Mouse (Mus musculus) liver, postnatal 0 days (tissue): ENCODE measurements around the gene Tbc1d20. TPM values are rescaled to one million over a fixed set of nuclear protein-coding genes. Genes with fewer than 3 reads are reported as not detected.
"Not testable (repeated sequence)": the region's sequence is repeated elsewhere in the genome, so short reads cannot be mapped to it uniquely, and the experiment has no call there.

Source experiments
- ATAC-seq: fragments of 200-750 bp; cut with Nextera tagmentation; 2 replicates; pipeline ENCODE4 v1.8.0; 2017; ENCODE audit warnings: mild to moderate bottlenecking, moderate library complexity
- DNase-seq: peaks from one replicate; pipeline ENCODE4 v3.0.0-alpha.2; 2016
- H3K27ac ChIP-seq: fragments of 300-500 bp; sonication (generic); 2 replicates; pipeline ENCODE4 v1.5.1; 2014; ENCODE audit warnings: antibody characterized with exemption, moderate library complexity, mild to moderate bottlenecking, low read depth
- H3K27me3 ChIP-seq: fragments of 300-500 bp; sonication (generic); 2 replicates; pipeline ENCODE4 v1.6.1; 2014; ENCODE audit warnings: low read length, control low read depth, mixed read lengths; ENCODE audit not compliant: insufficient read depth
- H3K36me3 ChIP-seq: fragments of 300-500 bp; sonication (generic); replicated peaks from 2 replicates; pipeline ENCODE4 v1.6.1; 2014; ENCODE audit warnings: mild to moderate bottlenecking, control low read depth, low read length, moderate library complexity, mixed read lengths; ENCODE audit not compliant: insufficient read depth
- H3K4me1 ChIP-seq: fragments of 300-500 bp; sonication (generic); 2 replicates; pipeline ENCODE4 v1.6.1; 2014; ENCODE audit warnings: antibody characterized with exemption, mild to moderate bottlenecking, control low read depth; ENCODE audit not compliant: insufficient read depth
- H3K4me2 ChIP-seq: fragments of 300-500 bp; sonication (generic); 2 replicates; pipeline ENCODE4 v1.6.1; 2014; ENCODE audit warnings: low read depth, mild to moderate bottlenecking, low read length, moderate library complexity, mixed read lengths
- H3K4me3 ChIP-seq: fragments of 300-500 bp; sonication (generic); 2 replicates; pipeline ENCODE4 v1.5.1; 2014; ENCODE audit warnings: low read depth, low read length
- H3K9ac ChIP-seq: fragments of 300-500 bp; sonication (generic); replicated peaks from 2 replicates; pipeline ENCODE4 v1.6.1; 2014; ENCODE audit warnings: mild to moderate bottlenecking, moderate library complexity
- H3K9me3 ChIP-seq: fragments of 300-500 bp; sonication (generic); 2 replicates; pipeline ENCODE4 v1.6.1; 2016; ENCODE audit warnings: mild to moderate bottlenecking, control low read depth, low read length, mixed read lengths
- CTCF ChIP-seq: sonication (generic); IDR thresholded peaks from 2 replicates; pipeline ENCODE4 v1.5.1; 2016; ENCODE audit warnings: antibody characterized with exemption, low read depth
- EP300 ChIP-seq: IDR thresholded peaks from 2 replicates; pipeline ENCODE4 v1.6.1; 2016; ENCODE audit warnings: antibody characterized with exemption, low read depth, mild to moderate bottlenecking
- WGBS: fragments of 180-500 bp; shearing (Covaris S2); extraction: QIAGEN DNeasy Blood & Tissue Kit; methylation state at CpG from one replicate; pipeline ENCODE4 v1.1.7; 2014; ENCODE audit not compliant: insufficient replicate concordance; 5-methylcytosine and 5-hydroxymethylcytosine counted together
- polyA plus RNA-seq: library from polyadenylated mRNA; unstranded; fragments of >200 nt; fragmentation: Nextera tagmentation; extraction: Ambion mirVana; gene quantifications from 2 replicates; pipeline ENCODE4 v1.2.1, GENCODE M21; 2015

The Tbc1d20 gene
- polyA plus RNA-seq, 1 experiment from 2014 or later, result 7.8 TPM

GRCm38 (mm10) chr2:152358977-152359376 lies 65.3 kb downstream of the Tbc1d20 start:
- not testable (repeated sequence) for ATAC-seq
- 81% methylated on average over 5 of the region's 5 CpGs for WGBS

DNA sequence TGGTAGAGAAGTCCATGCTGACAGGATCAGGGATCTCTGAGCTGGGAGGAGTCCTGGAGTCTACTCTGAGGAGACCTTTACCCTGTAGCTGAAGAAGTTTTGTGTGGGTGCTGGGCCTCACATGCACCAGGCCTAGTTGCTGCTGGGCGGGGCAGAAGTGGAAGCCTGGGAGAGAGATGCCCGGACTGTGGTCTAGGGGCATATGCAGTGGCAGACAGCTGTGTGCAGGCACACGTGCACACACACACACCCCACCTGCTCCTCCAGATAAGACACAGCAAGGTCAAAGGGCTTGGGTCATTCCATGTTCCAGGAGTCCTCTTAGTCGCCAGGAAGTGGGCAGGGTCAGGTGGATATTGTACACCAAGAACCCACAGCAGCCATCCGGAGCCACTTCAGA lies 66.0 kb downstream of the Tbc1d20 start:
- H3K9ac ChIP-seq, result no peak overlapping the region; the same call in 1 of the 2 replicates
- no peak overlapping the region for H3K4me2 ChIP-seq
- H3K27me3 ChIP-seq, result no peaks in the 10 kb centered on the region
- no peaks in the 10 kb centered on the region for H3K36me3 ChIP-seq
- no peak for DNase-seq
- peak overlapping the region; percentile 72 for H3K27ac ChIP-seq
- H3K9me3 ChIP-seq, result no peaks in the 10 kb centered on the region
- H3K4me3 ChIP-seq, result no peak overlapping the region
- WGBS, result 46% methylated on average over 5 of the region's 5 CpGs
- peak; percentile 2; the same call in 1 of the 2 replicates for ATAC-seq
- TF ChIP-seq CTCF, result no peak
- no peak for TF ChIP-seq EP300
- H3K4me1 ChIP-seq, result peaks cover 12% of the 10 kb centered on the region

More at GRCm38 (mm10) chr2:152358977-152359376, 65.3 kb downstream of the Tbc1d20 start:
- DNase-seq, H3K4me3 ChIP-seq, H3K9me3 ChIP-seq, H3K9ac ChIP-seq, H3K36me3 ChIP-seq, H3K27ac ChIP-seq, H3K27me3 ChIP-seq, H3K4me2 ChIP-seq: not testable (repeated sequence)
- TF ChIP-seq CTCF, result peak; percentile 57
- peaks cover 12% of the 10 kb centered on the region for H3K4me1 ChIP-seq

DNA sequence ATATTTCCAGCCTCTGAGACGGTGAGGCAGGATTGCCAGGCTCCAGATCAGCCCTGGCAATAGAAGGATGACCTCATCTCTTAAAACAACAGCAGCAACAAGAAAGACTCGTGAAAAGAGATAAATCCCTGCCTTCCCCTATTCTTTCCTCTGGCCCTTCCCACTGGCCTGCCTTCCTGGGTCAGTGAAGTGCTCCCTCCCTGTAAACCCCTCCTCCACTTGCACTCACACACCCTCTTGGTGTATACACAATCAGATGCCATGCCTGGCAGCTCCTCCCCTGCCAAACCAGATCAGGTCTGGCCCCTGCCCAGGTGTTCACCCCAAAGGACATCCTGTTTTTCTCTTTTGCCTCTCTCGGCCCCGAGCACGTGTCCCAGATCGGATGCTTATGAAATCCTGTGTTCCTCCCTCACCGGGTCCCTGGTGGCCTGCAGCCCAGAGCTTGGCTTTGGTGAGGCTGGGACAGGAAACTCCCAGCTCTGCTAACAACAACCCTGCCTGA lies 66.7 kb downstream of the Tbc1d20 start:
- peak; percentile 87 for ATAC-seq
- Histone ChIP-seq H3K9me3 (no peaks in the 10 kb centered on the region), H3K4me3 (no peak overlapping the region), H3K4me2 (no peak overlapping the region), H3K9ac (no peak overlapping the region), H3K4me1 (peaks cover 12% of the 10 kb centered on the region), H3K27ac (peak overlapping the region; percentile 72), H3K27me3 (no peaks in the 10 kb centered on the region), H3K36me3 (no peaks in the 10 kb centered on the region)
- WGBS, result 13% methylated on average over 7 of the region's 7 CpGs
- DNase-seq, result peak; percentile 78
- TF ChIP-seq EP300 (peak; percentile 81), CTCF (no peak)

DNA sequence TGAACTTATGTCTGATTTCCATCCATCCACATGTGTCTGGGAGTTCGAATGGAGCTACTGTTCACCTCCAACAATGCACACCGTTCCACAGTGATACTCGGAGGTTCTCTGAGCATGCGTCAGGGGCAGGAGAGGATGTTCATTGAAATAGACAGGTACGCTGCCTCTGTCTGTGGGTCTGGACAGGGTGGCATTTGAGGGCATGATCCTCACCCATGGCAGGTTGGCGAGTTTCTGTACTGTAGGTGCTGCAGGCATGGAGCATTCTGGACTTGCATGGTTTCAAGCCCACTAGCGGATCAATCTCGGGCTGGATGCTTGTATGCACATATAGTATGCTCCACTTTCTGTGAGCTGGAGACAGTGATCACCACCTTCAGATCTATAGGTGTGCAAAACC lies 67.6 kb downstream of the Tbc1d20 start:
- Histone ChIP-seq H3K27ac (peak overlapping the region; percentile 72), H3K4me1 (peaks cover 12% of the 10 kb centered on the region), H3K9ac (no peak overlapping the region), H3K36me3 (no peaks in the 10 kb centered on the region), H3K9me3 (no peaks in the 10 kb centered on the region), H3K4me2 (no peak overlapping the region), H3K4me3 (no peak overlapping the region), H3K27me3 (no peaks in the 10 kb centered on the region)
- TF ChIP-seq EP300 (no peak), CTCF (no peak)
- ATAC-seq (no peak), DNase-seq (no peak)
- WGBS, result 83% methylated on average over 8 of the region's 8 CpGs

Other genes with a start within 250 kb of the Tbc1d20 start
- not detected in 2 replicates for gene Scrt2, start 212.3 kb upstream of the Tbc1d20 start, polyA plus RNA-seq
- gene Srxn1, start 188.3 kb upstream of the Tbc1d20 start, polyA plus RNA-seq, result 8.2 and 8.7 TPM in 2 replicates
- 0.14 and 0.18 TPM in 2 replicates for gene Tcf15, start 150.3 kb upstream of the Tbc1d20 start, polyA plus RNA-seq
- 40.5 and 43.1 TPM in 2 replicates for gene Csnk2a1, start 67.0 kb upstream of the Tbc1d20 start, polyA plus RNA-seq
- gene Rbck1, start 38.8 kb downstream of the Tbc1d20 start, polyA plus RNA-seq, result 30.2 and 31.0 TPM in 2 replicates
- gene Trib3, start 50.2 kb downstream of the Tbc1d20 start, polyA plus RNA-seq, result 4.1 and 5.5 TPM in 2 replicates
- not detected in 2 replicates for gene Nrsn2, start 82.8 kb downstream of the Tbc1d20 start, polyA plus RNA-seq
- gene Sox12, start 104.2 kb downstream of the Tbc1d20 start, polyA plus RNA-seq, result 1.2 and 1.3 TPM in 2 replicates
- 6.4 and 7.4 TPM in 2 replicates for gene Zcchc3, start 121.2 kb downstream of the Tbc1d20 start, polyA plus RNA-seq
- gene 6820408C15Rik, start 121.8 kb downstream of the Tbc1d20 start, polyA plus RNA-seq, result 0.13 and 0.42 TPM in 2 replicates
- gene Defb23, start 170.8 kb downstream of the Tbc1d20 start, polyA plus RNA-seq, result not detected in 2 replicates
- gene Defb20, start 183.2 kb downstream of the Tbc1d20 start, polyA plus RNA-seq, result not detected in 2 replicates
- not detected in 2 replicates for gene Defb22, start 196.3 kb downstream of the Tbc1d20 start, polyA plus RNA-seq
- gene Defb26, start 217.9 kb downstream of the Tbc1d20 start, polyA plus RNA-seq, result not detected in 2 replicates
- gene Defb28, start 224.4 kb downstream of the Tbc1d20 start, polyA plus RNA-seq, result not detected in 2 replicates
- not detected in 2 replicates for gene Defb29, start 246.3 kb downstream of the Tbc1d20 start, polyA plus RNA-seq